In genomic region chr1:174759354-174759753, GRCm38 (mm10) we compare ENCODE assay signal across 18 mouse cellular contexts.
"Had no signal": no experiment of that assay in that cellular context is flagged by ENCODE, and none has a peak within 500 bp of the region (broad histone marks: within the 10 kb centered on the region; RNA-seq: fewer than 3 reads in every experiment).

No protein-coding gene starts in this region.

- H3K9me3 ChIP-seq: intestine, embryonic 15.5 days; limb, embryonic 10.5 days; limb, embryonic 13.5 days; liver, embryonic 12.5 days; liver, embryonic 15.5 days; megakaryocyte, embryonic 14.5 days had no signal

- H3K27ac ChIP-seq: intestine, embryonic 15.5 days; kidney, postnatal 0 days; layer of hippocampus, adult 2 months; limb, embryonic 10.5 days; limb, embryonic 13.5 days; liver, embryonic 12.5 days; liver, embryonic 15.5 days had no signal

- H3K36me3 ChIP-seq: intestine, embryonic 15.5 days; limb, embryonic 10.5 days; limb, embryonic 13.5 days; liver, embryonic 12.5 days; liver, embryonic 15.5 days had no signal

- H3K27me3 ChIP-seq: intestine, embryonic 15.5 days; limb, embryonic 13.5 days; liver, embryonic 12.5 days; liver, embryonic 15.5 days; megakaryocyte, embryonic 14.5 days had no signal

- DNase-seq: kidney, adult 11 months; kidney, adult 9 months; kidney, postnatal 25 days; layer of hippocampus, adult 9-11 months; liver; lung, embryonic 14.5 days; midbrain, embryonic 14.5 days; thymus, adult 2 months; thymus, postnatal 14 days; thymus, postnatal 4 days had no signal

- H3K4me3 ChIP-seq: intestine, embryonic 15.5 days; layer of hippocampus, adult 2 months; limb, embryonic 10.5 days; limb, embryonic 13.5 days; liver, embryonic 12.5 days; liver, embryonic 15.5 days; megakaryocyte, embryonic 14.5 days had no signal

- H3K4me1 ChIP-seq: intestine, embryonic 15.5 days; limb, embryonic 10.5 days; limb, embryonic 13.5 days; liver, embryonic 12.5 days; liver, embryonic 15.5 days; megakaryocyte, embryonic 14.5 days had no signal
